Mouse (Mus musculus) liver, postnatal 0 days (tissue): ENCODE measurements at regions not wholly inside any gene's neighbourhood (a gene's known extent, or its start where the extent isn't known, plus 50 kb on each side); places are given as distances from the start of the nearest gene placed in this dataset.

Experiments
- ATAC-seq: fragments of 200-750 bp; cut with Nextera tagmentation; 2 replicates; pipeline ENCODE4 v1.8.0; 2017; ENCODE audit warnings: mild to moderate bottlenecking, moderate library complexity
- DNase-seq: peaks from one replicate; pipeline ENCODE4 v3.0.0-alpha.2; 2016
- H3K27ac ChIP-seq: fragments of 300-500 bp; sonication (generic); 2 replicates; pipeline ENCODE4 v1.5.1; 2014; ENCODE audit warnings: antibody characterized with exemption, moderate library complexity, mild to moderate bottlenecking, low read depth
- H3K27me3 ChIP-seq: fragments of 300-500 bp; sonication (generic); 2 replicates; pipeline ENCODE4 v1.6.1; 2014; ENCODE audit warnings: low read length, control low read depth, mixed read lengths; ENCODE audit not compliant: insufficient read depth
- H3K36me3 ChIP-seq: fragments of 300-500 bp; sonication (generic); replicated peaks from 2 replicates; pipeline ENCODE4 v1.6.1; 2014; ENCODE audit warnings: mild to moderate bottlenecking, control low read depth, low read length, moderate library complexity, mixed read lengths; ENCODE audit not compliant: insufficient read depth
- H3K4me1 ChIP-seq: fragments of 300-500 bp; sonication (generic); 2 replicates; pipeline ENCODE4 v1.6.1; 2014; ENCODE audit warnings: antibody characterized with exemption, mild to moderate bottlenecking, control low read depth; ENCODE audit not compliant: insufficient read depth
- H3K4me2 ChIP-seq: fragments of 300-500 bp; sonication (generic); 2 replicates; pipeline ENCODE4 v1.6.1; 2014; ENCODE audit warnings: low read depth, mild to moderate bottlenecking, low read length, moderate library complexity, mixed read lengths
- H3K4me3 ChIP-seq: fragments of 300-500 bp; sonication (generic); 2 replicates; pipeline ENCODE4 v1.5.1; 2014; ENCODE audit warnings: low read depth, low read length
- H3K9ac ChIP-seq: fragments of 300-500 bp; sonication (generic); replicated peaks from 2 replicates; pipeline ENCODE4 v1.6.1; 2014; ENCODE audit warnings: mild to moderate bottlenecking, moderate library complexity
- H3K9me3 ChIP-seq: fragments of 300-500 bp; sonication (generic); 2 replicates; pipeline ENCODE4 v1.6.1; 2016; ENCODE audit warnings: mild to moderate bottlenecking, control low read depth, low read length, mixed read lengths
- CTCF ChIP-seq: sonication (generic); IDR thresholded peaks from 2 replicates; pipeline ENCODE4 v1.5.1; 2016; ENCODE audit warnings: antibody characterized with exemption, low read depth
- EP300 ChIP-seq: IDR thresholded peaks from 2 replicates; pipeline ENCODE4 v1.6.1; 2016; ENCODE audit warnings: antibody characterized with exemption, low read depth, mild to moderate bottlenecking
- WGBS: fragments of 180-500 bp; shearing (Covaris S2); extraction: QIAGEN DNeasy Blood & Tissue Kit; methylation state at CpG from one replicate; pipeline ENCODE4 v1.1.7; 2014; ENCODE audit not compliant: insufficient replicate concordance; 5-methylcytosine and 5-hydroxymethylcytosine counted together

DNA sequence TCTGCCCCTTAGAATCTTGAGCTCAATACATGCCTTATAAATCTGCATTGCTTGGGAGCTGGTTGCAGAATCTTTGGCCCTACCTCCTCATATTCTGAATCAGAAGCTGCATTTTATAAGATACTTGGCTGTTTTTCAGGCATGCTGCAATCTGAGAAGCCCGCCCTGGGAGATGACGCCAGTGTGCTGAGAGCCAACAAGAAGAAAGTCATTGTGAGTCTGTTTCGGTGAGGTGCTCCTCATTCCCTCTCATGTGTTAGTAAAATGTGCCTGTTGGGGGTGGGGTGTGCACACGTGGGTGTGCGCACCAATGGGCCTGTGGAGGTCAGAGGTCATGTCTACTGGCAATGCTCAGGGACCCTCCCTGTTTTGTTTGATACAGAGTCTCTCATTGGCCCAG lies 388.7 kb downstream of the Agtpbp1 start:
- H3K9me3 ChIP-seq: no peaks in the 10 kb centered on the region
- WGBS: 71% methylated on average over 5 of the region's 5 CpGs

DNA sequence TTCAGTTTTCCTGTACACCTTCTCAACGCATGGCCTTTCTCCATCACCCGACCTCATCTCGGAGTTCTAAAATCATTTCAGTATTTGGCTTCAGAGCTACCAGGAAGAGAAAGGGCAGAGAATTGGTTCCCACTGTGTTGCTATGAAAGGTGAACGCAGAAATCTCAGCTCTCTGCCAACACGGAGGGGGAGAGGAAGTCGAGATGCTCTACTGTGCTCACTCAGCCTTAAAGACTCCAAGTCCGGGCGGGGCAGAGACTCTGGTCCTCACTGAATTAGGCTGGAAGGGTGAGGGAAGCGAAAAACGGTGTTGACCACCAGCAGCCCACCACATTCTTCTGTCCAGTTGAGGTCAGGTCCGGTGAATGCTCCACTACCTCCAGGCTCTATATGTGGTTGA lies 382.1 kb downstream of the Ntrk2 start:
- no peak overlapping the region for H3K27ac ChIP-seq
- H3K36me3 ChIP-seq: no peaks in the 10 kb centered on the region
- H3K4me3 ChIP-seq: no peak overlapping the region
- H3K4me2 ChIP-seq: no peak overlapping the region
- no peak overlapping the region for H3K9ac ChIP-seq
- H3K27me3 ChIP-seq: no peaks in the 10 kb centered on the region
- DNase-seq (no peak), ATAC-seq (no peak)
- no peaks in the 10 kb centered on the region for H3K4me1 ChIP-seq
- TF ChIP-seq EP300 (no peak), CTCF (no peak)
- 0 out of 2 replicates have a peak, but pooled peaks cover 2% of the 10 kb centered on the region for H3K9me3 ChIP-seq
- 81% methylated on average over 11 of the region's 11 CpGs for WGBS

More for the DNA sequence above, 388.7 kb downstream of the Agtpbp1 start:
- ATAC-seq: no peak
- Histone ChIP-seq H3K4me2 (no peak overlapping the region), H3K36me3 (no peaks in the 10 kb centered on the region), H3K9ac (no peak overlapping the region), H3K27me3 (no peaks in the 10 kb centered on the region), H3K27ac (no peak overlapping the region), H3K4me3 (no peak overlapping the region), H3K4me1 (no peaks in the 10 kb centered on the region)
- no peak for TF ChIP-seq EP300
- no peak for TF ChIP-seq CTCF
- no peak for DNase-seq
